Mouse (Mus musculus) heart, embryonic 10.5 days (tissue): ENCODE data around the gene Cadps2. TPM values are rescaled to one million over a fixed set of nuclear protein-coding genes. Genes with fewer than 3 reads are reported as not detected.

ENCODE experiments used
- polyA plus RNA-seq: library from polyadenylated mRNA; unstranded; fragments of >200 nt; fragmentation: Nextera tagmentation; extraction: Ambion mirVana; gene quantifications from 2 replicates; pipeline ENCODE4 v1.2.1, GENCODE M21; 2016

The Cadps2 gene
- polyA plus RNA-seq, 1 experiment from 2014 or later, result 0.99 TPM

Other genes starting within 250 kb of the Cadps2 start
- not detected in 2 replicates for gene Rnf133, start 189.1 kb downstream of the Cadps2 start, polyA plus RNA-seq
- gene Rnf148, start 184.3 kb downstream of the Cadps2 start, polyA plus RNA-seq, result not detected in 2 replicates
- gene Tas2r118, start 130.6 kb upstream of the Cadps2 start, polyA plus RNA-seq, result not detected in 2 replicates